Mouse (Mus musculus): ENCODE data around the gene Ahrr. TPM values are rescaled to one million over a fixed set of nuclear protein-coding genes. Genes with fewer than 3 reads are reported as not detected.
A peak's percentile ranks its signal among the peaks of the same experiment; 100 is the strongest.

Gene Ahrr
- polyA plus RNA-seq, 1 experiment from 2014 or later, result 0.89 TPM

GRCm38 (mm10) chr13:74302050-74303037, 10.2 kb upstream of the Ahrr start:
- Histone ChIP-seq H3K27me3 (replicated peaks; ENCODE audit: control insufficient read depth, insufficient read depth, low read length) (no peaks in the 10 kb centered on the region), H3K4me1 (ENCODE audit: control insufficient read depth, insufficient read depth, low read length) (no peaks in the 10 kb centered on the region), H3K4me2 (ENCODE audit: low read length) (no peak overlapping the region), H3K9me3 (replicated peaks; ENCODE audit: control insufficient read depth, low read length) (no peaks in the 10 kb centered on the region), H3K4me3 (ENCODE audit: low read depth, low read length) (no peak overlapping the region), H3K36me3 (ENCODE audit: control insufficient read depth, insufficient read depth, low read length) (peaks cover 54% of the 10 kb centered on the region), H3K9ac (ENCODE audit: low read length) (no peak overlapping the region), H3K27ac (ENCODE audit: low read depth, low read length) (no peak overlapping the region)
- 89% methylated on average over 10 of the region's 10 CpGs for WGBS
- ATAC-seq (no peak), DNase-seq (ENCODE audit: low spot score) (no peak)

- Histone ChIP-seq H3K27me3 (replicated peaks; ENCODE audit: control insufficient read depth, insufficient read depth, low read length) (no peaks in the 10 kb centered on the region), H3K36me3 (ENCODE audit: control insufficient read depth, insufficient read depth, low read length) (peaks cover 46% of the 10 kb centered on the region), H3K9ac (ENCODE audit: low read length) (no peak overlapping the region), H3K9me3 (replicated peaks; ENCODE audit: control insufficient read depth, low read length) (no peaks in the 10 kb centered on the region), H3K27ac (ENCODE audit: low read depth, low read length) (no peak overlapping the region), H3K4me1 (ENCODE audit: control insufficient read depth, insufficient read depth, low read length) (no peaks in the 10 kb centered on the region), H3K4me3 (ENCODE audit: low read depth, low read length) (no peak overlapping the region), H3K4me2 (ENCODE audit: low read length) (no peak overlapping the region)
- ATAC-seq (no peak; the same call in none of the 2 replicates), DNase-seq (ENCODE audit: low spot score) (no peak)
- WGBS, result 77% methylated on average over 6 of the region's 6 CpGs
These were observed 9.5 kb upstream of the Ahrr start for GRCm38 (mm10) chr13:74301607-74301984.

GRCm38 (mm10) chr13:74300925-74301606, 8.9 kb upstream of the Ahrr start:
- Histone ChIP-seq H3K27ac (ENCODE audit: low read depth, low read length) (no peak overlapping the region), H3K4me3 (ENCODE audit: low read depth, low read length) (no peak overlapping the region), H3K36me3 (ENCODE audit: control insufficient read depth, insufficient read depth, low read length) (peaks cover 44% of the 10 kb centered on the region), H3K4me2 (ENCODE audit: low read length) (no peak overlapping the region), H3K9ac (ENCODE audit: low read length) (no peak overlapping the region), H3K4me1 (ENCODE audit: control insufficient read depth, insufficient read depth, low read length) (no peaks in the 10 kb centered on the region), H3K27me3 (replicated peaks; ENCODE audit: control insufficient read depth, insufficient read depth, low read length) (no peaks in the 10 kb centered on the region), H3K9me3 (replicated peaks; ENCODE audit: control insufficient read depth, low read length) (no peaks in the 10 kb centered on the region)
- WGBS, result 39% methylated on average over 4 of the region's 4 CpGs
- peak; percentile 90 for ATAC-seq
- peak; percentile 86 for DNase-seq (ENCODE audit: low spot score)

- no peak overlapping the region for H3K27ac ChIP-seq (ENCODE audit: low read depth, low read length)
- no peak for ATAC-seq
- WGBS, result 80% methylated on average over 7 of the region's 7 CpGs
These were observed 4.2 kb upstream of the Ahrr start for GRCm38 (mm10) chr13:74296376-74296775.

GRCm38 (mm10) chr13:74289646-74290045, 2.5 kb downstream of the Ahrr start:
- ATAC-seq (no peak), DNase-seq (ENCODE audit: low spot score) (no peak)
- H3K4me2 ChIP-seq (ENCODE audit: low read length), result no peak overlapping the region
- no peaks in the 10 kb centered on the region for H3K4me1 ChIP-seq (ENCODE audit: control insufficient read depth, insufficient read depth, low read length)
- H3K27ac ChIP-seq (ENCODE audit: low read depth, low read length), result no peak overlapping the region
- no peaks in the 10 kb centered on the region for H3K9me3 ChIP-seq (replicated peaks; ENCODE audit: control insufficient read depth, low read length)
- no peaks in the 10 kb centered on the region for H3K36me3 ChIP-seq (ENCODE audit: control insufficient read depth, insufficient read depth, low read length)
- H3K9ac ChIP-seq (ENCODE audit: low read length), result no peak overlapping the region
- 0 out of 2 replicates have a peak, but pooled peaks cover 3% of the 10 kb centered on the region for H3K27me3 ChIP-seq (replicated peaks; ENCODE audit: control insufficient read depth, insufficient read depth, low read length)
- H3K4me3 ChIP-seq (ENCODE audit: low read depth, low read length), result no peak overlapping the region
- WGBS, result 92% methylated on average over 5 of the region's 5 CpGs

More at GRCm38 (mm10) chr13:74296376-74296775, 4.2 kb upstream of the Ahrr start:
- Histone ChIP-seq H3K36me3 (ENCODE audit: control insufficient read depth, insufficient read depth, low read length) (no peaks in the 10 kb centered on the region), H3K9me3 (replicated peaks; ENCODE audit: control insufficient read depth, low read length) (no peaks in the 10 kb centered on the region), H3K27me3 (replicated peaks; ENCODE audit: control insufficient read depth, insufficient read depth, low read length) (no peaks in the 10 kb centered on the region), H3K4me3 (ENCODE audit: low read depth, low read length) (no peak overlapping the region), H3K4me2 (ENCODE audit: low read length) (no peak overlapping the region), H3K9ac (ENCODE audit: low read length) (no peak overlapping the region), H3K4me1 (ENCODE audit: control insufficient read depth, insufficient read depth, low read length) (no peaks in the 10 kb centered on the region)
- DNase-seq (ENCODE audit: low spot score), result no peak

- Histone ChIP-seq H3K9me3 (replicated peaks; ENCODE audit: control insufficient read depth, low read length) (no peaks in the 10 kb centered on the region), H3K4me2 (ENCODE audit: low read length) (no peak overlapping the region), H3K4me3 (ENCODE audit: low read depth, low read length) (no peak overlapping the region), H3K27me3 (replicated peaks; ENCODE audit: control insufficient read depth, insufficient read depth, low read length) (no peaks in the 10 kb centered on the region), H3K9ac (ENCODE audit: low read length) (no peak overlapping the region), H3K27ac (ENCODE audit: low read depth, low read length) (no peak overlapping the region), H3K36me3 (ENCODE audit: control insufficient read depth, insufficient read depth, low read length) (no peaks in the 10 kb centered on the region), H3K4me1 (ENCODE audit: control insufficient read depth, insufficient read depth, low read length) (no peaks in the 10 kb centered on the region)
- DNase-seq (ENCODE audit: low spot score) (no peak), ATAC-seq (no peak)
- 84% methylated on average over 2 of the region's 2 CpGs for WGBS
These were observed 9.8 kb downstream of the Ahrr start for GRCm38 (mm10) chr13:74282299-74282698.

GRCm38 (mm10) chr13:74275726-74276125, 16.4 kb downstream of the Ahrr start:
- DNase-seq (ENCODE audit: low spot score), result no peak
- WGBS, result 82% methylated on average over 4 of the region's 4 CpGs
- H3K27ac ChIP-seq (ENCODE audit: low read depth, low read length), result no peak overlapping the region
- ATAC-seq, result no peak
- H3K9me3 ChIP-seq (replicated peaks; ENCODE audit: control insufficient read depth, low read length), result no peaks in the 10 kb centered on the region
- no peaks in the 10 kb centered on the region for H3K4me1 ChIP-seq (ENCODE audit: control insufficient read depth, insufficient read depth, low read length)
- H3K27me3 ChIP-seq (replicated peaks; ENCODE audit: control insufficient read depth, insufficient read depth, low read length), result no peaks in the 10 kb centered on the region
- no peak overlapping the region for H3K4me2 ChIP-seq (ENCODE audit: low read length)
- H3K36me3 ChIP-seq (ENCODE audit: control insufficient read depth, insufficient read depth, low read length), result no peaks in the 10 kb centered on the region
- H3K9ac ChIP-seq (ENCODE audit: low read length), result no peak overlapping the region
- H3K4me3 ChIP-seq (ENCODE audit: low read depth, low read length), result no peak overlapping the region

GRCm38 (mm10) chr13:74260231-74260992, 31.7 kb downstream of the Ahrr start:
- peak overlapping the region; percentile 73 for H3K9ac ChIP-seq (ENCODE audit: low read length)
- H3K36me3 ChIP-seq (ENCODE audit: control insufficient read depth, insufficient read depth, low read length), result no peaks in the 10 kb centered on the region
- H3K27me3 ChIP-seq (replicated peaks; ENCODE audit: control insufficient read depth, insufficient read depth, low read length), result no peaks in the 10 kb centered on the region
- DNase-seq (ENCODE audit: low spot score), result peak; percentile 74
- H3K27ac ChIP-seq (ENCODE audit: low read depth, low read length), result no peak overlapping the region
- peak; percentile 97 for ATAC-seq
- peaks cover 2% of the 10 kb centered on the region; the same call in 1 of the 2 replicates for H3K4me1 ChIP-seq (ENCODE audit: control insufficient read depth, insufficient read depth, low read length)
- H3K9me3 ChIP-seq (replicated peaks; ENCODE audit: control insufficient read depth, low read length), result no peaks in the 10 kb centered on the region
- H3K4me3 ChIP-seq (ENCODE audit: low read depth, low read length), result peak overlapping the region; percentile 47
- peak overlapping the region; percentile 87 for H3K4me2 ChIP-seq (ENCODE audit: low read length)
- 3% methylated on average over 10 of the region's 10 CpGs for WGBS

Data from forebrain, embryonic 14.5 days (tissue).